Mouse (Mus musculus): ENCODE data around the gene Dnajc11. TPM values are rescaled to one million over a fixed set of nuclear protein-coding genes. Genes with fewer than 3 reads are reported as not detected.

The Dnajc11 gene
- total and polyA plus RNA-seq, 2 experiments from 2014 or later, result 64.1 to 108 TPM

- Histone ChIP-seq H3K27ac (no peak overlapping the region), H3K4me3 (ENCODE audit: low read length) (no peak overlapping the region; the same call in 1 of the 2 replicates), H3K4me2 (ENCODE audit: low read depth, low read length) (peak overlapping the region; percentile 96), H3K4me1 (ENCODE audit: insufficient read depth, low read length) (peaks cover 25% of the 10 kb centered on the region), H3K36me3 (ENCODE audit: insufficient read depth, low read length) (no peaks in the 10 kb centered on the region), H3K9ac (replicated peaks; ENCODE audit: low read length) (no peak overlapping the region), H3K9me3 (ENCODE audit: low read length) (no peaks in the 10 kb centered on the region), H3K27me3 (ENCODE audit: insufficient read depth, low read length) (no peaks in the 10 kb centered on the region)
- WGBS, result 34% methylated on average over 5 of the region's 5 CpGs
- peak; percentile 56 for TF ChIP-seq CTCF (IDR thresholded peaks at IDR 0.05; ENCODE audit: low read depth)
- ATAC-seq (no peak), DNase-seq (ENCODE audit: low spot score) (no peak)
Observed at GRCm38 (mm10) chr4:152029087-152029486, 95.6 kb downstream of the Dnajc11 start.

- peak; percentile 66 for DNase-seq (ENCODE audit: low spot score)
- Histone ChIP-seq H3K27me3 (ENCODE audit: insufficient read depth, low read length) (no peaks in the 10 kb centered on the region), H3K36me3 (ENCODE audit: insufficient read depth, low read length) (no peaks in the 10 kb centered on the region), H3K4me2 (ENCODE audit: low read depth, low read length) (peak overlapping the region; percentile 30), H3K4me1 (ENCODE audit: insufficient read depth, low read length) (peaks cover 25% of the 10 kb centered on the region), H3K4me3 (ENCODE audit: low read length) (no peak overlapping the region), H3K9ac (replicated peaks; ENCODE audit: low read length) (no peak overlapping the region), H3K9me3 (ENCODE audit: low read length) (no peaks in the 10 kb centered on the region), H3K27ac (no peak overlapping the region)
- no peak for ATAC-seq
- peak; percentile 42 for TF ChIP-seq CTCF (IDR thresholded peaks at IDR 0.05; ENCODE audit: low read depth)
- WGBS, result 36% methylated on average over 4 of the region's 4 CpGs
Observed at GRCm38 (mm10) chr4:152029997-152030396, 96.5 kb downstream of the Dnajc11 start.

Other genes starting within 250 kb of the Dnajc11 start
- gene Camta1, start 71.8 kb upstream of the Dnajc11 start, total RNA-seq (2014; rRNA removed), result 127 and 179 TPM in 2 replicates
- gene Camta1, start 71.8 kb upstream of the Dnajc11 start, polyA plus RNA-seq (2015; fragmentation: Nextera tagmentation; extraction: Ambion mirVana), result 133 and 145 TPM in 2 replicates
- 12.1 and 14.9 TPM in 2 replicates for gene Thap3, start 55.3 kb downstream of the Dnajc11 start, total RNA-seq (2014; rRNA removed)
- 42.1 and 47.3 TPM in 2 replicates for gene Thap3, start 55.3 kb downstream of the Dnajc11 start, polyA plus RNA-seq (2015; fragmentation: Nextera tagmentation; extraction: Ambion mirVana)
- 19.9 and 20.8 TPM in 2 replicates for gene Phf13, start 62.6 kb downstream of the Dnajc11 start, total RNA-seq (2014; rRNA removed)
- gene Phf13, start 62.6 kb downstream of the Dnajc11 start, polyA plus RNA-seq (2015; fragmentation: Nextera tagmentation; extraction: Ambion mirVana), result 14.6 and 15.0 TPM in 2 replicates
- 12.3 and 14.0 TPM in 2 replicates for gene Klhl21, start 75.1 kb downstream of the Dnajc11 start, total RNA-seq (2014; rRNA removed)
- 4.5 and 4.8 TPM in 2 replicates for gene Klhl21, start 75.1 kb downstream of the Dnajc11 start, polyA plus RNA-seq (2015; fragmentation: Nextera tagmentation; extraction: Ambion mirVana)
- 7.0 and 8.6 TPM in 2 replicates for gene Zbtb48, start 94.0 kb downstream of the Dnajc11 start, total RNA-seq (2014; rRNA removed)
- 10.7 and 16.2 TPM in 2 replicates for gene Zbtb48, start 94.0 kb downstream of the Dnajc11 start, polyA plus RNA-seq (2015; fragmentation: Nextera tagmentation; extraction: Ambion mirVana)
- gene Tas1r1, start 104.9 kb downstream of the Dnajc11 start, total RNA-seq (2014; rRNA removed), result 0.42 and 0.93 TPM in 2 replicates
- gene Tas1r1, start 104.9 kb downstream of the Dnajc11 start, polyA plus RNA-seq (2015; fragmentation: Nextera tagmentation; extraction: Ambion mirVana), result 1.7 TPM in 2 replicates
- gene Nol9, start 105.6 kb downstream of the Dnajc11 start, total RNA-seq (2014; rRNA removed), result 33.0 and 39.4 TPM in 2 replicates
- gene Nol9, start 105.6 kb downstream of the Dnajc11 start, polyA plus RNA-seq (2015; fragmentation: Nextera tagmentation; extraction: Ambion mirVana), result 17.1 and 17.9 TPM in 2 replicates
- 20.7 and 21.0 TPM in 2 replicates for gene Plekhg5, start 138.8 kb downstream of the Dnajc11 start, total RNA-seq (2014; rRNA removed)
- gene Plekhg5, start 138.8 kb downstream of the Dnajc11 start, polyA plus RNA-seq (2015; fragmentation: Nextera tagmentation; extraction: Ambion mirVana), result 13.1 and 13.3 TPM in 2 replicates
- gene Tnfrsf25, start 182.2 kb downstream of the Dnajc11 start, total RNA-seq (2014; rRNA removed), result 0.22 and 1.6 TPM in 2 replicates
- gene Tnfrsf25, start 182.2 kb downstream of the Dnajc11 start, polyA plus RNA-seq (2015; fragmentation: Nextera tagmentation; extraction: Ambion mirVana), result 0.48 and 0.62 TPM in 2 replicates
- gene Espn, start 218.7 kb downstream of the Dnajc11 start, total RNA-seq (2014; rRNA removed), result 0.47 and 1.4 TPM in 2 replicates
- 0.71 and 0.79 TPM in 2 replicates for gene Espn, start 218.7 kb downstream of the Dnajc11 start, polyA plus RNA-seq (2015; fragmentation: Nextera tagmentation; extraction: Ambion mirVana)
- not detected in 2 replicates for gene Hes2, start 225.2 kb downstream of the Dnajc11 start, total RNA-seq (2014; rRNA removed)
- gene Hes2, start 225.2 kb downstream of the Dnajc11 start, polyA plus RNA-seq (2015; fragmentation: Nextera tagmentation; extraction: Ambion mirVana), result not detected in 2 replicates
- gene Acot7, start 244.4 kb downstream of the Dnajc11 start, total RNA-seq (2014; rRNA removed), result 249 and 259 TPM in 2 replicates
- 455 and 488 TPM in 2 replicates for gene Acot7, start 244.4 kb downstream of the Dnajc11 start, polyA plus RNA-seq (2015; fragmentation: Nextera tagmentation; extraction: Ambion mirVana)